ENCODE assay signal across 10 mouse cellular contexts in genomic region chr5:143066551-143066958, GRCm38 (mm10). TPM values are rescaled to one million over a fixed set of nuclear protein-coding genes. Genes with fewer than 3 reads are reported as not detected.
DNase-seq lines count a peak whose midpoint lies in the region; ATAC-seq and TF ChIP-seq lines count a peak whose summit lies in the region.
"Had no signal": no experiment of that assay in that cellular context is flagged by ENCODE, and none has a peak within 500 bp of the region (broad histone marks: within the 10 kb centered on the region; RNA-seq: fewer than 3 reads in every experiment).

No protein-coding gene starts in this region.

- 40% methylated on average over 1 of the region's 1 CpGs for WGBS in forebrain, embryonic 12.5 days
- 12% methylated on average over 1 of the region's 1 CpGs for WGBS in hindbrain, embryonic 13.5 days

- peak; percentile 58 for DNase-seq in ovary, postnatal 14 days (ENCODE audit: low spot score)
- DNase-seq in ovary, adult 18-20 months (ENCODE audit: low spot score): no peak
- DNase-seq in brain, embryonic 14.5 days (ENCODE audit: low read depth): peak; percentile 93
- peak; percentile 57 to 84 for DNase-seq in left cerebral cortex, postnatal 10 days (ENCODE audit: extremely low spot score in 1 of 2, low spot score in 2 of 2)
- peak; percentile 67 to 77 for DNase-seq in spleen, postnatal 36 days (ENCODE audit: low spot score in 2 of 2)

- H3K27ac ChIP-seq in forebrain, embryonic 12.5 days: no peak overlapping the region
- H3K27ac ChIP-seq in hindbrain, embryonic 13.5 days: peak overlapping the region; percentile 10; the same call in 1 of the 2 replicates
- H3K27ac ChIP-seq: embryonic facial prominence, embryonic 13.5 days; midbrain, embryonic 12.5 days had no signal

- H3K9ac ChIP-seq in forebrain, embryonic 12.5 days: no peak overlapping the region
- H3K9ac ChIP-seq in hindbrain, embryonic 13.5 days: no peak overlapping the region
- H3K9ac ChIP-seq: embryonic facial prominence, embryonic 13.5 days; midbrain, embryonic 12.5 days had no signal

- H3K27me3 ChIP-seq in forebrain, embryonic 12.5 days: no peaks in the 10 kb centered on the region
- H3K27me3 ChIP-seq in hindbrain, embryonic 13.5 days: no peaks in the 10 kb centered on the region
- H3K27me3 ChIP-seq: embryonic facial prominence, embryonic 13.5 days; midbrain, embryonic 12.5 days had no signal

- H3K4me3 ChIP-seq in forebrain, embryonic 12.5 days (replicated peaks): no peak overlapping the region
- H3K4me3 ChIP-seq in hindbrain, embryonic 13.5 days: no peak overlapping the region
- H3K4me3 ChIP-seq: embryonic facial prominence, embryonic 13.5 days; midbrain, embryonic 12.5 days had no signal

- peaks cover 62% of the 10 kb centered on the region for H3K36me3 ChIP-seq in forebrain, embryonic 12.5 days (replicated peaks)
- peaks cover 46% of the 10 kb centered on the region for H3K36me3 ChIP-seq in hindbrain, embryonic 13.5 days

- H3K4me1 ChIP-seq in forebrain, embryonic 12.5 days: peaks cover under 1% of the 10 kb centered on the region; the same call in 1 of the 2 replicates
- peaks cover 5% of the 10 kb centered on the region for H3K4me1 ChIP-seq in hindbrain, embryonic 13.5 days (replicated peaks)
- H3K4me1 ChIP-seq: embryonic facial prominence, embryonic 13.5 days had no signal

- 0 out of 2 replicates have a peak, but pooled peaks have one; percentile 23 for ATAC-seq in forebrain, embryonic 12.5 days (ENCODE audit: low FRiP score)
- ATAC-seq in hindbrain, embryonic 13.5 days (ENCODE audit: low FRiP score): no peak
- peak; percentile 97 for ATAC-seq in megakaryocyte progenitor cell, adult 5-6 weeks (replicated peaks; ENCODE audit: poor library complexity)

- TF ChIP-seq CTCF in brain, embryonic 14.5 days (IDR thresholded peaks at IDR 0.05; ENCODE audit: borderline replicate concordance, extremely low read depth, insufficient read depth, insufficient read length): peak; percentile 73; the same call in 1 of the 2 replicates

- no peak overlapping the region for H3K4me2 ChIP-seq in forebrain, embryonic 12.5 days
- H3K4me2 ChIP-seq in hindbrain, embryonic 13.5 days: no peak overlapping the region
- H3K4me2 ChIP-seq: embryonic facial prominence, embryonic 13.5 days; midbrain, embryonic 12.5 days had no signal

- H3K9me3 ChIP-seq in forebrain, embryonic 12.5 days: no peaks in the 10 kb centered on the region
- H3K9me3 ChIP-seq in hindbrain, embryonic 13.5 days: no peaks in the 10 kb centered on the region
- H3K9me3 ChIP-seq: embryonic facial prominence, embryonic 13.5 days; midbrain, embryonic 12.5 days had no signal

- no peak for TF ChIP-seq POLR2A in brain, embryonic 14.5 days (IDR thresholded peaks at IDR 0.05; ENCODE audit: borderline replicate concordance, extremely low read depth, insufficient read depth, insufficient read length, poor library complexity, severe bottlenecking)

- intact Hi-C loops in left cerebral cortex, postnatal 10 days (cut with DNase I): loop anchor here (5.0 to 10.0 kb wide), 3 partner anchors 129 to 322 kb away; no protein-coding TSS in a partner anchor

RNA-seq across cellular contexts. Expression of gene Rnf216, which starts 46.2 kb away (rescaled TPM):
- polyA plus RNA-seq in brain, embryonic 14.5 days (2012; rRNA removed): 32.9 and 33.2 TPM in 2 replicates
- 52.3 and 54.8 TPM in 2 replicates for polyA plus RNA-seq in forebrain, embryonic 12.5 days (2016; fragmentation: Nextera tagmentation; extraction: Ambion mirVana)
- polyA plus RNA-seq in hindbrain, embryonic 13.5 days (2015; fragmentation: Nextera tagmentation; extraction: Ambion mirVana): 34.0 and 38.3 TPM in 2 replicates
- 10 to 100 TPM; 38.5 to 40.1 TPM for total RNA-seq in left cerebral cortex, postnatal 10 days (2021)
- total RNA-seq in megakaryocyte progenitor cell, adult 5-6 weeks (2015): 43.8 and 53.6 TPM in 2 replicates
- total RNA-seq in megakaryocyte progenitor cell, adult 5-6 weeks (2017): 38.2 and 40.9 TPM in 2 replicates
